Mouse (Mus musculus) small intestine, adult 2 months (tissue): ENCODE measurements around the gene Cib4.

Experiments
- CTCF ChIP-seq: fragments of 200-500 bp; IDR thresholded peaks from 2 replicates; pipeline ENCODE4 v1.5.1; 2012; ENCODE audit warnings: low read depth, mild to moderate bottlenecking, control low read depth, inconsistent platforms, low read length, moderate library complexity, mixed read lengths; ENCODE audit not compliant: insufficient replicate concordance, insufficient read length; ENCODE audit errors: extremely low read depth
- POLR2A ChIP-seq: fragments of 200-500 bp; IDR thresholded peaks from 2 replicates; pipeline ENCODE4 v1.6.1; 2012; ENCODE audit warnings: low read depth, mild to moderate bottlenecking, control low read depth, inconsistent platforms, low read length, moderate library complexity

DNA sequence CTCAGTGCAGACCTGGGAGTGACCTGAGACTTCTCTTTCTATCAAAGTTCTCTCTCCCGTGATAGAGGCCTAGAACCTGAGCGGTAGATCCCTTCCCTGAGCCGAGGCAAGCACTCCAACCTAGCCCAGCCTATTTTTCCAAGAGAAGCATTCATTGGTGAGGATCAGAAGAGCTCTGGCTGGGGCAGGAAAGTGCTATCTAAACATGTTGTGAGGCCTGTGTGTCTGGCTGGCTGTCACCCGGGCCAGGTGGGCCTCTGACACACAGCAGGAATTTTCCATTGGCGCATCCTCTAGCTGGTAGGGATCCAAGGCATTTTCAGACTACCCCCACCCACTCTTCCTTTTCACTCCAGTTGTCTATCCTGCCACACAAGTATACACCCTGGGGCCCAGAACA, 26.2 kb upstream of the Cib4 start:
- TF ChIP-seq POLR2A, result no peak
- TF ChIP-seq CTCF, result no peak
